Mouse (Mus musculus) hindbrain, postnatal 0 days (tissue): ENCODE measurements at regions not wholly inside any gene's neighbourhood (a gene's known extent, or its start where the extent isn't known, plus 50 kb on each side); places are given as distances from the start of the nearest gene placed in this dataset.
A peak's percentile ranks its signal among the peaks of the same experiment; 100 is the strongest.

Experiments
- ATAC-seq: fragments of 200-750 bp; cut with Nextera tagmentation; 2 replicates; pipeline ENCODE4 v1.8.0; 2017; ENCODE audit warnings: mild to moderate bottlenecking, moderate TSS enrichment, moderate library complexity
- DNase-seq: peaks from one replicate; pipeline ENCODE4 v3.0.0-alpha.2; 2015; ENCODE audit warnings: low spot score
- H3K27ac ChIP-seq: fragments of 300-500 bp; sonication (generic); 2 replicates; pipeline ENCODE4 v1.5.1; 2014; ENCODE audit warnings: mild to moderate bottlenecking
- H3K27me3 ChIP-seq: fragments of 300-500 bp; sonication (generic); 2 replicates; pipeline ENCODE4 v1.6.1; 2014; ENCODE audit warnings: low read length, mixed read lengths; ENCODE audit not compliant: insufficient read depth
- H3K36me3 ChIP-seq: fragments of 300-500 bp; sonication (generic); 2 replicates; pipeline ENCODE4 v1.6.1; 2014; ENCODE audit warnings: low read length, mixed read lengths; ENCODE audit not compliant: insufficient read depth
- H3K4me1 ChIP-seq: fragments of 300-500 bp; sonication (generic); 2 replicates; pipeline ENCODE4 v1.6.1; 2014; ENCODE audit warnings: antibody characterized with exemption, low read length, mixed read lengths; ENCODE audit not compliant: insufficient read depth
- H3K4me2 ChIP-seq: fragments of 300-500 bp; sonication (generic); 2 replicates; pipeline ENCODE4 v1.6.1; 2014; ENCODE audit warnings: low read depth, mild to moderate bottlenecking, low read length, moderate library complexity, mixed read lengths
- H3K4me3 ChIP-seq: fragments of 300-500 bp; sonication (generic); 2 replicates; pipeline ENCODE4 v1.5.1; 2014; ENCODE audit warnings: low read length
- H3K9ac ChIP-seq: fragments of 300-500 bp; sonication (generic); replicated peaks from 2 replicates; pipeline ENCODE4 v1.6.1; 2014; ENCODE audit warnings: mild to moderate bottlenecking, low read length, moderate library complexity, mixed read lengths
- H3K9me3 ChIP-seq: fragments of 300-500 bp; sonication (generic); 2 replicates; pipeline ENCODE4 v1.6.1; 2016; ENCODE audit warnings: low read length, mixed read lengths
- CTCF ChIP-seq: IDR thresholded peaks from 2 replicates; pipeline ENCODE4 v1.5.1; 2016; ENCODE audit warnings: antibody characterized with exemption, control low read depth, low read depth
- WGBS: fragments of 180-500 bp; shearing (Covaris S2); extraction: QIAGEN DNeasy Blood & Tissue Kit; methylation state at CpG from one replicate; pipeline ENCODE4 v1.1.7; 2014; 5-methylcytosine and 5-hydroxymethylcytosine counted together

DNA sequence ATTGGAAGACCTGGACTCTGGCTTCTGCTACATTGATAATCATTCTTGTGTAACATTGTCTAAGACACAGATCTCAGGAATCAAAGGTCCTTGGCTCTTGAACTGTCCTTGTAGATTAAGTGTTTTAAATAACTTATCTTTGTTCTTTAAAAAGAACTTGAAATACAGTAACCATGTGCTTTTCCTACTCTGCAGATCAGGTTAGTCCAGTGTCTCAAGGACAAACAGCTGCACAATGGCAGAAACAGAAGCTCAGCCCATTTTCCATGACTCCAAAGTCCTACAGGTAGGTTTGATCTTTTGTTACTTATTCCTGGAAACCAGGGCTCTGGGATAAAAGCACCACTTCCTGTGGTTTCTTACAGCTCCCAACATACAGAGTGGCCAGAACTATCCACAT, 244.5 kb upstream of the Impg1 start:
- Histone ChIP-seq H3K27me3 (no peaks in the 10 kb centered on the region), H3K4me2 (no peak overlapping the region), H3K27ac (no peak overlapping the region), H3K4me1 (no peaks in the 10 kb centered on the region), H3K36me3 (no peaks in the 10 kb centered on the region), H3K4me3 (no peak overlapping the region), H3K9me3 (no peaks in the 10 kb centered on the region), H3K9ac (no peak overlapping the region)
- ATAC-seq = no peak
- DNase-seq = no peak
- TF ChIP-seq CTCF = no peak

DNA sequence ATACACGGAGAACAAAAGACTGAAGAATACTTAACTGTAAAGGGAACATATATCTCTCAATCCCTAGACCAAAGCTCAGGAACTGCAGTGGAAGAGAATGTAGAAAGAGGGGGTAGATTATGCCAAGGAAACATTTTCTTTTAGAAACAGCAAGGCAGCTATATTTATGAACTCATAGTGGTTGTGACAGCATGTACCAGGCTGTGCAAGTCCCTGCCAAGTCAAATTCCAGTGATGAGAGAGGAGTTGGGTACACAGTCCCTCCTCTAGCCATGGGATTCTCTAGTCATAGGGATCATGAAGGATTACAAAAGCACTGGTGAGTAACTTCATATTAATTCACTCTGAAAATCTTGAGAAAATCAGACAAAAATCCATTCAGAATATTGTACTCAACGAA, 240.0 kb upstream of the Impg1 start:
- 80% methylated on average over 2 of the region's 2 CpGs for WGBS
- ATAC-seq (no peak), DNase-seq (no peak)
- TF ChIP-seq CTCF = no peak
- no peak overlapping the region for H3K4me3 ChIP-seq
- H3K27ac ChIP-seq = no peak overlapping the region
- no peaks in the 10 kb centered on the region for H3K36me3 ChIP-seq
- no peaks in the 10 kb centered on the region for H3K4me1 ChIP-seq
- no peaks in the 10 kb centered on the region for H3K9me3 ChIP-seq
- no peaks in the 10 kb centered on the region for H3K27me3 ChIP-seq
- H3K4me2 ChIP-seq = no peak overlapping the region
- H3K9ac ChIP-seq = no peak overlapping the region

DNA sequence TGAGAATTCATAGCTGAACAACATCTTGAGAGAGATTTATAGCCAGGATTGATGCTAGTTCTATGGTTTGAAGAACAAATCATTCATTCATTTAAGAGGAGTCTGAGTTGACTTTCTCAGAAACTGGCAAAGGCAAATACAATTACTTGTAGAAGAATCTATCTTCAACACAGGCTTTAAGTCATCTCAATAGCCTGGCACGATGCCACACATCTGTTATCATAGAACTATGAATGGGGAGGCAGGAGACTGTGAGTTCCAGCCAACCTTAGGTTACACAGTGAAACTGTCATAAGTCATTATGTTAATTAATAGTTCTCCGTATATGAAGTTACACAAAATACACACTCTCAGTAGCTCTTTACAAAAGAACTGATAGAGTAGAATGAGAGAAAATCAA, 231.9 kb upstream of the Impg1 start:
- TF ChIP-seq CTCF = no peak
- no peak overlapping the region for H3K4me2 ChIP-seq
- WGBS = 64% methylated on average over 2 of the region's 2 CpGs
- no peaks in the 10 kb centered on the region for H3K4me1 ChIP-seq
- H3K27ac ChIP-seq = no peak overlapping the region
- H3K27me3 ChIP-seq = no peaks in the 10 kb centered on the region
- no peak overlapping the region for H3K9ac ChIP-seq
- H3K36me3 ChIP-seq = no peaks in the 10 kb centered on the region
- ATAC-seq (no peak), DNase-seq (peak; percentile 43)
- H3K9me3 ChIP-seq = no peaks in the 10 kb centered on the region
- H3K4me3 ChIP-seq = no peak overlapping the region

GRCm38 (mm10) chr9:80688481-80689086, 223.3 kb upstream of the Impg1 start:
- DNase-seq = peak; percentile 73
- H3K9me3 ChIP-seq = no peaks in the 10 kb centered on the region
- no peak overlapping the region for H3K27ac ChIP-seq
- H3K27me3 ChIP-seq = no peaks in the 10 kb centered on the region
- peak overlapping the region; percentile 29 for H3K4me2 ChIP-seq
- peak; percentile 83 for ATAC-seq
- no peak overlapping the region for H3K4me3 ChIP-seq
- H3K36me3 ChIP-seq = no peaks in the 10 kb centered on the region
- 33% methylated on average over 9 of the region's 9 CpGs for WGBS
- no peak overlapping the region for H3K9ac ChIP-seq
- 0 out of 2 replicates have a peak, but pooled peaks cover 5% of the 10 kb centered on the region for H3K4me1 ChIP-seq
- no peak for TF ChIP-seq CTCF

- no peaks in the 10 kb centered on the region for H3K9me3 ChIP-seq
- WGBS = 80% methylated on average over 5 of the region's 5 CpGs
- no peaks in the 10 kb centered on the region for H3K36me3 ChIP-seq
- no peaks in the 10 kb centered on the region for H3K4me1 ChIP-seq
- no peak for TF ChIP-seq CTCF
- DNase-seq (no peak), ATAC-seq (no peak)
- H3K27me3 ChIP-seq = no peaks in the 10 kb centered on the region
- H3K4me2 ChIP-seq = no peak overlapping the region
- no peak overlapping the region for H3K4me3 ChIP-seq
- no peak overlapping the region for H3K27ac ChIP-seq
- no peak overlapping the region for H3K9ac ChIP-seq
These were observed 217.9 kb upstream of the Impg1 start for GRCm38 (mm10) chr9:80683030-80683692.

DNA sequence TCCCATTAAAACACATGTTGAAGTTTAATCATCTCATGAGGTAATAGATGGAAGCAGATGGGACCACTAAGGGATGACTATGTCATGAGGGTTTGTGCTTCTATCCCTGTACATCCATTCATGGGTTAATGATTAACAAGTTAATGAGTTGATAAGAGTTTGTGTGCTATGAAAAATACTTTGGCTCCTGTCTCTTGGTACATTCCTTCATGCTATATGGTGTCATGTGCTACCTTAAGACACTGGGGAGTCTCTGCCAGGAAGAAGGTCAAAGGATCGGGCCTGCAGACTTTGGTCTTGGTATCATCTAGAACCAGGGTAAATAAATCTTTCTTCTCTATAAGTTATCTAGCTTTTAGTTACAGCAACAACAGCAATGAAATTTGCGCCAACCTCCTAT, 216.4 kb upstream of the Impg1 start:
- Histone ChIP-seq H3K9ac (no peak overlapping the region), H3K4me3 (no peak overlapping the region), H3K9me3 (no peaks in the 10 kb centered on the region), H3K4me1 (no peaks in the 10 kb centered on the region), H3K4me2 (no peak overlapping the region), H3K27me3 (no peaks in the 10 kb centered on the region), H3K27ac (no peak overlapping the region), H3K36me3 (no peaks in the 10 kb centered on the region)
- DNase-seq (no peak), ATAC-seq (no peak)
- TF ChIP-seq CTCF = no peak
- 98% methylated on average over 2 of the region's 2 CpGs for WGBS

GRCm38 (mm10) chr9:80671483-80671882, 206.2 kb upstream of the Impg1 start:
- Histone ChIP-seq H3K27ac (no peak overlapping the region), H3K9me3 (no peaks in the 10 kb centered on the region), H3K9ac (no peak overlapping the region), H3K4me1 (no peaks in the 10 kb centered on the region), H3K36me3 (no peaks in the 10 kb centered on the region), H3K4me2 (no peak overlapping the region), H3K27me3 (no peaks in the 10 kb centered on the region), H3K4me3 (no peak overlapping the region)
- 91% methylated on average over 1 of the region's 1 CpGs for WGBS
- no peak for TF ChIP-seq CTCF
- no peak for ATAC-seq
- DNase-seq = no peak
